Mouse (Mus musculus) stomach, embryonic 15.5 days (tissue): ENCODE measurements around the gene Vmn2r40. TPM values are rescaled to one million over a fixed set of nuclear protein-coding genes. Genes with fewer than 3 reads are reported as not detected.
"Not testable (repeated sequence)": the region's sequence is repeated elsewhere in the genome, so short reads cannot be mapped to it uniquely, and the experiment has no call there.

Experiments used
- ATAC-seq: fragments of 200-750 bp; cut with Nextera tagmentation; 2 replicates; pipeline ENCODE4 v1.8.0; 2017; ENCODE audit warnings: low read depth, moderate number of reproducible peaks, moderate TSS enrichment; ENCODE audit not compliant: insufficient read depth, low FRiP score
- H3K27ac ChIP-seq: fragments of 300-500 bp; sonication (generic); 2 replicates; pipeline ENCODE4 v1.5.1; 2015; ENCODE audit warnings: mild to moderate bottlenecking, inconsistent platforms
- H3K27me3 ChIP-seq: fragments of 300-500 bp; sonication (generic); replicated peaks from 2 replicates; pipeline ENCODE4 v1.6.1; 2015; ENCODE audit warnings: inconsistent platforms
- H3K36me3 ChIP-seq: fragments of 300-500 bp; sonication (generic); 2 replicates; pipeline ENCODE4 v1.6.1; 2015; ENCODE audit warnings: inconsistent platforms
- H3K4me1 ChIP-seq: fragments of 300-500 bp; sonication (generic); 2 replicates; pipeline ENCODE4 v1.6.1; 2015; ENCODE audit warnings: inconsistent platforms
- H3K4me2 ChIP-seq: fragments of 300-500 bp; sonication (generic); 2 replicates; pipeline ENCODE4 v1.6.1; 2015; ENCODE audit warnings: mild to moderate bottlenecking, inconsistent platforms
- H3K4me3 ChIP-seq: fragments of 300-500 bp; sonication (generic); replicated peaks from 2 replicates; pipeline ENCODE4 v1.5.1; 2015; ENCODE audit warnings: inconsistent platforms
- H3K9ac ChIP-seq: fragments of 300-500 bp; sonication (generic); 2 replicates; pipeline ENCODE4 v1.6.1; 2015; ENCODE audit warnings: inconsistent platforms
- H3K9me3 ChIP-seq: fragments of 300-500 bp; sonication (generic); 2 replicates; pipeline ENCODE4 v1.6.1; 2016; ENCODE audit warnings: inconsistent platforms
- WGBS: fragments of 180-500 bp; shearing (Covaris S2); methylation state at CpG from one replicate; pipeline ENCODE4 v1.1.7; 2015; 5-methylcytosine and 5-hydroxymethylcytosine counted together
- polyA plus RNA-seq: library from polyadenylated mRNA; unstranded; fragments of >200 nt; fragmentation: Nextera tagmentation; extraction: Ambion mirVana; gene quantifications from 2 replicates; pipeline ENCODE4 v1.2.1, GENCODE M21; 2015

The Vmn2r40 gene
- polyA plus RNA-seq: not detected in 2 replicates

DNA sequence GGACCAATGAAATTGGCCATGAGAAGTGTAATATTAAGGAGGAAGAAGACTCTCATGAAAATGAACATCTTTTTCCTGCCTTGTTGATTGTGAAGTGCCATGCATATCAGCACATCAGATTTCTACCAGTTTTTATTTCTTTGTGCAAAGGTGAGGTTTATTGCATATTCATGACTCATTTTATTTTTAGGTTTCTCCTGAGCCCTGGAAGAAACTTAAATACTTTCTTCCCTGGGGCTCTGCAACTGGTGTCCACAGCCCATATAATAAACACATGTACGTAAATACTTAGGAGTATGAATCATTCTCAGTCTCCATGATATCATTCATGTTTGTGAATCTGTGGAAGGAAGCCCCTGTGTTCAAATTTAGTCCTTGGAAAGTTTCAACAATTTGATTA, at the start of gene Vmn2r40:
TSS of gene Vmn2r40 (minus strand) at position 101 of the 400 bp plus-strand sequence.
- not testable (repeated sequence) for H3K4me3 ChIP-seq, ATAC-seq, H3K4me2 ChIP-seq, H3K9me3 ChIP-seq, H3K4me1 ChIP-seq, H3K27ac ChIP-seq, H3K36me3 ChIP-seq, H3K9ac ChIP-seq, H3K27me3 ChIP-seq
- WGBS: no CpG with 5 or more reads among the region's 1 CpGs

Other genes with a start within 250 kb of the Vmn2r40 start
- gene Vmn2r39, start 99.4 kb upstream of the Vmn2r40 start, polyA plus RNA-seq: not detected in 2 replicates
- not detected in 2 replicates for gene Vmn2r38, start 166.4 kb upstream of the Vmn2r40 start, polyA plus RNA-seq